Mouse (Mus musculus) limb, embryonic 11.5 days (tissue): ENCODE measurements around the gene N4bp2. TPM values are rescaled to one million over a fixed set of nuclear protein-coding genes. Genes with fewer than 3 reads are reported as not detected.
"Not testable (repeated sequence)": the region's sequence is repeated elsewhere in the genome, so short reads cannot be mapped to it uniquely, and the experiment has no call there.

Experiments
- ATAC-seq: fragments of 200-750 bp; cut with Nextera tagmentation; 2 replicates; pipeline ENCODE4 v1.8.0; 2017; ENCODE audit warnings: low read depth; ENCODE audit not compliant: insufficient number of reproducible peaks, low FRiP score, low TSS enrichment
- DNase-seq: peaks from one replicate; pipeline ENCODE4 v3.0.0-alpha.2; 2015; ENCODE audit warnings: low spot score
- H3K27ac ChIP-seq: fragments of 300-500 bp; sonication (generic); replicated peaks from 2 replicates; pipeline ENCODE4 v1.5.1; 2014; ENCODE audit warnings: low read depth, mild to moderate bottlenecking, low read length
- H3K27me3 ChIP-seq: fragments of 300-500 bp; sonication (generic); 2 replicates; pipeline ENCODE4 v1.6.1; 2014; ENCODE audit warnings: mild to moderate bottlenecking, low read length, mixed read lengths; ENCODE audit not compliant: control insufficient read depth, insufficient read depth
- H3K36me3 ChIP-seq: fragments of 300-500 bp; sonication (generic); 2 replicates; pipeline ENCODE4 v1.6.1; 2014; ENCODE audit warnings: mild to moderate bottlenecking, low read length, moderate library complexity, mixed read lengths; ENCODE audit not compliant: control insufficient read depth, insufficient read depth
- H3K4me1 ChIP-seq: fragments of 300-500 bp; sonication (generic); 2 replicates; pipeline ENCODE4 v1.6.1; 2014; ENCODE audit warnings: low read length, mixed read lengths; ENCODE audit not compliant: control insufficient read depth, insufficient read depth
- H3K4me2 ChIP-seq: fragments of 300-500 bp; sonication (generic); 2 replicates; pipeline ENCODE4 v1.6.1; 2014; ENCODE audit warnings: low read depth, mild to moderate bottlenecking, moderate library complexity; ENCODE audit not compliant: severe bottlenecking
- H3K4me3 ChIP-seq: fragments of 300-500 bp; sonication (generic); 2 replicates; pipeline ENCODE4 v1.5.1; 2014; ENCODE audit warnings: low read depth, low read length
- H3K9ac ChIP-seq: fragments of 300-500 bp; sonication (generic); 2 replicates; pipeline ENCODE4 v1.6.1; 2014; ENCODE audit warnings: mild to moderate bottlenecking, low read length
- H3K9me3 ChIP-seq: fragments of 300-500 bp; sonication (generic); 2 replicates; pipeline ENCODE4 v1.6.1; 2016; ENCODE audit warnings: low read length; ENCODE audit not compliant: control insufficient read depth
- WGBS: fragments of 180-500 bp; shearing (Covaris S2); extraction: QIAGEN DNeasy Blood & Tissue Kit; methylation state at CpG from one replicate; pipeline ENCODE4 v1.1.7; 2014; 5-methylcytosine and 5-hydroxymethylcytosine counted together
- polyA plus RNA-seq: library from polyadenylated mRNA; unstranded; fragments of >200 nt; fragmentation: Nextera tagmentation; extraction: Ambion mirVana; gene quantifications from 2 replicates; pipeline ENCODE4 v1.2.1, GENCODE M21; 2014

N4bp2 gene
- 57.2 and 57.4 TPM in 2 replicates for polyA plus RNA-seq

DNA sequence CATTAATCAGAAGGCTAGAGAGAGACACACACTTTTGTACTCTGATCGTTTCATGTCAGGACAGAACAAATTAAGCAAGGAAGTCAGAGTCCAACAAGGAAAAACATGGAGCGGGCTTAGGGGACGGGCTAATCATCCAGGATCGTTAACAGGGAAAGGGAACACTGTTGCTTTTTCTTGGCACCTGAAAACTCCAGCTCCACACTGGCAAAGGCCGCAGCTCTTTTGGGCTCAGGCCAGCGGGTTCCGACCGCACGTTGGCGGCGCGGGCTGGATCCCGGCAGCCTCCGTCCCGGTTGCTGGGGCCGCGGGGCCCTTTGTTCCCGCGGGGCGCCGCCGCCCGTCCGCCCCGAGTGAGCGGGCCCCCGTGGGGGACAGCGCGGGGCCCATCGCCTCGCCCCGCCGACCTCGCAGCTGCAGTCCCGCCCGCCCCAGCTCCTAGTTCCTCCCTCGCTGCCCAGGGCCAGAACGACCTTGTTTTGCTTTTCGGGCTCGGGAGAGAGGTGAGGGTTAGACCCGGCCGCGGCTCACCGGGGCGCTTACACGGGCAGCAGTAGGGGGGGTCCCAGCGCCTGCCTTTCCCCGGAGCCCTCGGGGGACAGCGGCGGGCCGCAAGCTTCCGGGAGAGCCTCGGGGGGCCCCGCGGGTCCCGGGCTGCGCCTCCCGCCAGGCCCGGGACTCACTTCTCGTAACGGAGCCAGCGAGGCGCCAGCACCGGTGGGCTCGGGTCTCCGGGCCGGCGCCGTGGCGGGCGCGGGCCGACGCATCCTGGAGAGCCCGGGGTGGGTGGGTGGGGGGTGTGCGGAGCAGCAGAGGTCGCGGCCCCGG lies at the start of gene N4bp2:
N4bp2 (plus strand) TSS at position 434 of the 828 bp plus-strand sequence.
- peak within 1 kb of the TSS; percentile 99 for H3K27ac ChIP-seq
- peak within 1 kb of the TSS; percentile 98 for H3K9ac ChIP-seq
- H3K9me3 ChIP-seq: no peaks in the 10 kb centered on the region
- H3K36me3 ChIP-seq: no peaks in the 10 kb centered on the region
- H3K27me3 ChIP-seq: no peaks in the 10 kb centered on the region
- 0 out of 2 replicates have a peak, but pooled peaks cover 3% of the 10 kb centered on the region for H3K4me1 ChIP-seq
- ATAC-seq (peak; percentile 59), DNase-seq (peak; percentile 85)
- WGBS: 1% methylated on average over 69 of the region's 80 CpGs
- peak within 1 kb of the TSS; percentile 88 for H3K4me2 ChIP-seq
- peak within 1 kb of the TSS; percentile 81 for H3K4me3 ChIP-seq

- Histone ChIP-seq H3K27ac (no peak overlapping the region), H3K27me3 (no peaks in the 10 kb centered on the region), H3K4me1 (no peaks in the 10 kb centered on the region), H3K9me3 (no peaks in the 10 kb centered on the region), H3K4me3 (no peak overlapping the region), H3K4me2 (no peak overlapping the region), H3K9ac (no peak overlapping the region), H3K36me3 (no peaks in the 10 kb centered on the region)
- DNase-seq (no peak), ATAC-seq (no peak)
- 86% methylated on average over 6 of the region's 6 CpGs for WGBS
These were observed 48.2 kb upstream of the N4bp2 start for GRCm38 (mm10) chr5:65715084-65715483.

DNA sequence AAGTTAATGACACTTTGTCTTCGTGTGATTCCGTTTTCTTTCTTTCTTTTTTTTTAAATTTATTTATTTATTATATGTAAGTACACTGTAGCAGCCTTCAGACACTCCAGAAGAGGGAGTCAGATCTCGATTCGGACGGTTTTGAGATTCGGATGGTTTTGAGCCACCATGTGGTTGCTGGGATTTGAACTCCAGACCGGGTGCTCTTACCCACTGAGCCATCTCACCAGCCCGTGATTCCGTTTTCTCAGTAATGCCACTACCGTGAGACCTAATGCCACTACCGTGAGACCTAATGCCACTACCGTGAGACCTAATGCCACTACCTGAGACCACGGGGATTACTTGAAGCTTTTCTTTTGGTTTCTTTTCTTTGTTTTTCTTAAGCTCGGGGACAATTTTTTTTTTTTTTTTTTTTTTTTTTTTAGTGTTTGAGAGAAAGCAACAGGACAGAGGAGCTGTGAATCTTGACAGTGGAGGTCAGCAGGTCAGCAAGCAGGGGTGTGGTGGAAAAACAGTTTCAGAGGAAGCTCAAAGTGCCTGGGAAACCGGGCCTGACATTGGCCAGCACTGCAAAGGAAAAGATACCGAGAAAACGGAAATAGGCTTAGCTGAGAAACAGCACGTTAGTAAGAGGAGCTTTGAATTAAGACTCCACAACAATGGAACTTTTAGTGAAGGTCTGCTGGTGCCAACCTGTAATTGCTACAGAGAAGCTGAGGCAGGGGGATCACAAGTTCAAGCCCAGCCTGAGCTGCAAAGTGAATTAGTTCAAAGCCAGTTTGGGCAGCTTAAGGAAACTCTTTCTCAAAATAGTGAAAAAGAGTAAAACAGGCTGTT lies 46.0 kb upstream of the N4bp2 start:
- DNase-seq (no peak), ATAC-seq (no peak)
- no peak overlapping the region for H3K9ac ChIP-seq
- 92% methylated on average over 18 of the region's 18 CpGs for WGBS
- no peak overlapping the region for H3K27ac ChIP-seq
- no peaks in the 10 kb centered on the region for H3K36me3 ChIP-seq
- no peak overlapping the region for H3K4me3 ChIP-seq
- no peaks in the 10 kb centered on the region for H3K9me3 ChIP-seq
- no peak overlapping the region for H3K4me2 ChIP-seq
- H3K4me1 ChIP-seq: no peaks in the 10 kb centered on the region
- no peaks in the 10 kb centered on the region for H3K27me3 ChIP-seq

DNA sequence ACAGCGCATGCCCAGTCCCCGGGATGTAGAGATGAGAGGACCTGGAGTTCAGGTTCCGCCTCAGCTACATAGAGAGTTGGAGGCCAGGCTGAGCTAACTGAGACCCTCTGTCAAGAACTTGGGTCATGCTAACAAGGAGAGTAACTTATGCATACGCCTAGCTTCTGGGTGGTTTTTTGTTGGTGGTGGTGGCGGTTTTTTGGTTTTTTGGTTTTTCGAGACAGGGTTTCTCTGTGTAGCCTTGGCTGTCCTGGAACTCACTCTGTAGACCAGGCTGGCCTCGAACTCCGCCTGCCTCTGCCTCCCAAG lies 45.5 kb upstream of the N4bp2 start:
- H3K27ac ChIP-seq, DNase-seq, H3K9ac ChIP-seq, ATAC-seq, H3K27me3 ChIP-seq, H3K4me1 ChIP-seq, H3K4me2 ChIP-seq, H3K4me3 ChIP-seq, H3K9me3 ChIP-seq, H3K36me3 ChIP-seq: not testable (repeated sequence)
- 94% methylated on average over 8 of the region's 8 CpGs for WGBS

DNA sequence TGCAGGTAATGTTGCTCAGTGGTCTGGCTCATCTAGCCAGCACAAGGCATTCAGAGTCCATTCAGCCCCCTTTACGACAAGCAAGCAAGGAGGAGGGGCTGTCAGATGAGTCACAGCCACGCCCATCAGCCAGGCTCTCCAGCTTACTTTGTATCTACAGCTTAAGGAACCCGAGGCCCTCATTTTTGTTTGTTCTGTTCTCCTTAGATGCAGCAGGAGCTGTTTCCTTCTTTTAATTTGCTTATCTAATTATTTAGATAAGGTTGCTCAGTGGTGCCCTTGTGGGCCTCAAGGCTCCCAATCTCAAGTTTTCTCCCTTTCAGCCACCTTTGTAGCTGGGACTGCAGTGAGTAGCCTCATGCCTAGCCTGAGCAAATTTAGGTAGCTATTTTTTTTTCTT lies 45.0 kb upstream of the N4bp2 start:
- no peaks in the 10 kb centered on the region for H3K27me3 ChIP-seq
- H3K4me1 ChIP-seq: no peaks in the 10 kb centered on the region
- no peaks in the 10 kb centered on the region for H3K9me3 ChIP-seq
- ATAC-seq (no peak), DNase-seq (no peak)
- H3K9ac ChIP-seq: no peak overlapping the region
- H3K4me3 ChIP-seq: no peak overlapping the region
- no peak overlapping the region for H3K4me2 ChIP-seq
- H3K36me3 ChIP-seq: no peaks in the 10 kb centered on the region
- no peak overlapping the region for H3K27ac ChIP-seq
- WGBS: 26% methylated on average over 3 of the region's 3 CpGs

GRCm38 (mm10) chr5:65724311-65725054 lies 38.8 kb upstream of the N4bp2 start:
- Histone ChIP-seq H3K9ac (no peak overlapping the region), H3K27me3 (no peaks in the 10 kb centered on the region), H3K27ac (peak overlapping the region; percentile 71), H3K9me3 (no peaks in the 10 kb centered on the region), H3K36me3 (no peaks in the 10 kb centered on the region), H3K4me2 (peak overlapping the region; percentile 46), H3K4me1 (no peaks in the 10 kb centered on the region), H3K4me3 (peak overlapping the region; percentile 27)
- peak; percentile 73 for DNase-seq
- peak; percentile 74 for ATAC-seq
- 2% methylated on average over 23 of the region's 23 CpGs for WGBS

- no peaks in the 10 kb centered on the region for H3K27me3 ChIP-seq
- no peak overlapping the region for H3K4me2 ChIP-seq
- DNase-seq: no peak
- ATAC-seq: no peak
- H3K27ac ChIP-seq: no peak overlapping the region
- no peaks in the 10 kb centered on the region for H3K36me3 ChIP-seq
- no peak overlapping the region for H3K4me3 ChIP-seq
- H3K4me1 ChIP-seq: no peaks in the 10 kb centered on the region
- H3K9ac ChIP-seq: no peak overlapping the region
- no peaks in the 10 kb centered on the region for H3K9me3 ChIP-seq
- 70% methylated on average over 9 of the region's 9 CpGs for WGBS
These were observed 31.9 kb upstream of the N4bp2 start for GRCm38 (mm10) chr5:65731173-65732007.
